Mouse (Mus musculus): ENCODE results near the gene Lrrc63. TPM values are rescaled to one million over a fixed set of nuclear protein-coding genes. Genes with fewer than 3 reads are reported as not detected.

Lrrc63 gene
- total RNA-seq (2014; fragmentation: Nextera tagmentation) (not detected in 2 replicates), total RNA-seq (2017) (not detected in 2 replicates)

DNA sequence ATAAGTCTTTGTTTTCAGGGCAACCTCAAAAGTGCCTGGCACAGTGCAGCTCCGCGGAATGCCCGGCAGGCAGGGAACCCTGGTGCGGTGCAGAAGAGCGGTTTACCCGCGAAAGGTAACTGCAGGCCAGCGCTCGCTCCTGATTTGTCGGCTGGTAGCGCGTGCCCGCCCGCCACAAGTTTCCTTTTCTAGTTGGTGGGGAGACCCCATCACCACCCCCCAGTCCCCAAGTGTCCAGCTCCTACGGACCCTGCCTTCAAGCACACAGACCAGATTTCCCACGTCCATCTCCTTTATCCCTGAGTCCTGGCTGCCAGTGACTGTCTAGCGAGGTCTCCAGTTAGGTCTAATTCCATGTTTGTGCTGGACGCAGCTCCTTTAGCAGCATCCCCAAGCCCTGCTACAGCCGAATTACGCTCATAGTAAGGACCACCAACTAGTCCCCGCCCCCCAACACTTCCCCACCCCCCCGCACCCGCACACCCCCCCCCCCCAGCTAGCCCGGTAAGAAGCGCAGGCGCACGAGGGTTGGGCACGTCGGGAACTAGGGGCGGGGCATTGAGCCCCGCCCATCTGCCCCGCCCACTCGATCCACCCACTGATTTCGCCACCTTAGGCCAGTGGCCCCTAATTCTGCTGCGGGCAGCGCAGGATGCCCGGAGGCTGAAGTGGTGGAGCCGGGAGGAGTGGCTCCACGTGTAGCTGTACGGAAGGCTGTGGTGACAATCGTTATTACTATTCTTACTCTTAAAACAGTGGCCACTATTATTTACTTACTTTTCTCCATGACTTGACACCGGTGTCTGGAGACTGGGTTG lies at the start of gene Lrrc63, which contains the start of gene Lcp1:
Gene Lrrc63, minus strand, starts transcription at position 381 of the 818 bp plus-strand sequence.
Gene Lcp1, plus strand, starts transcription at position 601 of the 818 bp plus-strand sequence.
- ATAC-seq (replicated peaks; ENCODE audit: low FRiP score, low TSS enrichment, poor library complexity, severe bottlenecking): peak; percentile 86

DNA sequence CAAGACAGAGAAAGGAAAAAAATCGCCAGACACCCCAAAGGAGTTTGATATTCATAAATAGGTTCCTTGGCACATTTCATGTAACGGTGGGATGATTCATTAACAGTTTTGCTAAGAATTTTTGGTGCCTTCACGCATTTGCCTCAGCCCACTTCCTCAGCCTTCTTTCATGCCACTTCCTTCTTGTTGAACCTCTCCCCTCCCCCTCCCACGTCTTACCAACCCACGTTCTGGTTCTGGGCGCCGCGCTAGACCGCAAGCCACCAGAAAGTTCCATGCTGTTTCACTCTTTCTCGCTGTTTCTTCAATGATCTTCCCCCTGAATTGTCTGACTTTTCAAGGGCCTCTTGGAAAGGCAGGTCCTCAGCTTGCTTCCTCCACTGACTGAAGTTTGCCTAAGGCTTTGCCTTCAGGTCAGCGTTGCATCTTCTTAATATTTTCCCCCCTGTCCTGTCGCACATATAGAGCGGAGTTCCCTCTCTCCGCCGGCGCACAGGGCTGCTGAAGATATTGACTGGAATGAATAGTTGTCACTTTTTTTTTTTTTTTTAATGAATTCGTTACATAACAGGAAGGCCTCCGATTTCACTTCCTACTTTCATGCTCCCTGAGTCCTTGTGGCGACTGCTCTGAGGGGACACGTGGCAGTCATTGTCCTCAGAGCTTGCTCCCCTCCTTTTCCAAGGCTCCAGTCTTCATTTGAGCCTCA lies 48.7 kb upstream of the Lrrc63 start:
- ATAC-seq (replicated peaks; ENCODE audit: low FRiP score, low TSS enrichment, poor library complexity, severe bottlenecking): peak; percentile 47

DNA sequence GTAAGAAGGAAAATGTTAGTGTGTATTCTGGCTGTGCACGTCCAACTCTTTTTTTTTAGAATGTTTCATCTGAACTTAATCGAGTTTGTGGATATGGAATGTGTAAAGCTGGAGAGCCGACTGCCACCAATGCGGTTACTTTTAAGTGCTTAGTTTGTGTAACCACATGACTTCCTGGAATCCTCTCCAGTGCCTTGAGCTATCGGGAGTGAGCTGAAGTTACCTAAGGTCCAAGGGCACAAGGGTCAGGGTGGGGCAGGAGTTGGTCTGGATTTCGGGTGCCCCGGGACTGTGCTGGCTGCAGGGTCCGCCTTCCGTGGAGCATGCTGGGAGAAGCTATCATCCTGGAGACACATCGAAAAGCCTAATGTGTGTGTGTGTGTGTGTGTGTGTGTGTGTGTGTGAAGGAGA lies 48.1 kb upstream of the Lrrc63 start:
- peak; percentile 56 for ATAC-seq (replicated peaks; ENCODE audit: low FRiP score, low TSS enrichment, poor library complexity, severe bottlenecking)

DNA sequence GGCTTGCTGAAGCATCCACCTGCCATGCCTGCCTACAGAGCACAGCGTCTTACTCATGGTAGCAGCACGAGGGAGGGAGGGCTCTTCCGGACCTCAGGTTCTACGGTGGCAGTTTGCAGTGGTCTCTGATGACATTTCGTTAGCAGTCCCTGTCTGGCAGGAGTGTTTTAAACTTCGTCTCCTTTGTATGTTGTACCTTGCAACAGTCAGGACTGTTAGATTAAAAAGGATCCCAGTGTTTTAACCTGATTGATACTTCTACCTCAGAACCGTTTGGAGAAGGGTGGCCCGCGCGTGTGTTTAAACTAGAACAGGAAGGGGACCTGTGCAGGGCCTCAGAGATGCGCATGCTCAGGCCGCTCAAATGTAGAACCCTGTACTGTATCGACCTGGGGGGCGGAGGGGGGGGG lies 47.7 kb upstream of the Lrrc63 start:
- ATAC-seq (replicated peaks; ENCODE audit: low FRiP score, low TSS enrichment, poor library complexity, severe bottlenecking): peak; percentile 51

DNA sequence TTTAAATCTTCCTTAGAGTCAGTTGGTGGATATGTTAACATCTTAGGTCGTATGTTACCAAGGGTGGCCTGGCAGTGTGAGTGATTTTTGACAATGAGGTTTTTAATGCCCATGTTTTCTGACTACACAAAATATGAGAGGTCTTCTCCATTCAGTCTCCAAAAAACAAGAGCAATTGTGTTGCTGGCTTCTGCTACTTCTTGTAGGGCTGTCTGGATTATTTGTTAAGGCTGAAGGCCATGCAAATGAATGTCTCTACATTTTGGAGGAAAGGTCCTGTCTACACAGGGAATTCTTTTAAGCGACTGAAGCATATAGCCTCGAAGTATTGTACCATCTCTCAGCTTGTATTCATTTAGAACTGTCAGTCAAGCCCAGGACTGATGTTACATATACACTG lies 46.7 kb upstream of the Lrrc63 start:
- ATAC-seq (replicated peaks; ENCODE audit: low FRiP score, low TSS enrichment, poor library complexity, severe bottlenecking): no peak

DNA sequence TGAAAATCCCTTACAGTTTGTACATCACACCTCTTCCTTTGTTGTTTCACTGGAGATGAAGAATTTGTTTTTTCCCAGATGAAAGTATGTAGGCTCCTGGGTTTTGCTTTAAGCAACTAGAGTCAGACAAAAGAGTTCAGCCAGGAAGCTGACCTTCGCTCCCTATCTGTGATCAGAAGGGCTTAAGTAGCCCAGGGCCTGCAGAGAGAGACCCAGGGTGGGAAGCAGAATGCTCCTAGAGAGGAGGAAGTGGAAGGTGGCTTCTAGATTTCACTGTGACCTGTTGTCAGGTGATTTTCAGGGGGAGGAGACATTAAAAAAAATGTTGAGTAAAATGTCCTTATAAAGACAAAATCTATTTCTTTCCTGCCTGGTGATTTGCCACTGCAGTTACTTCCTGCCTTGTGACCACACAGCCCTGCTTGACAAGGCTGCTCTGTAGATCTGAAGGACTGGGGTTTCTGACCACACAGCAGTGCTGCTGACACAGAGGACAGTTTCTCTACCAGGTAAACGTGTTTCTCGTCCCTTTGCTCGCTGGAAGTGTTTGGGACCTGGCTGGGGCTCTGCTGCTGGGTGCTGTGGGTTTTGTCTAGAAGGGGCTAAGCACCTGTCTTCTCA lies 45.9 kb upstream of the Lrrc63 start:
- ATAC-seq (replicated peaks; ENCODE audit: low FRiP score, low TSS enrichment, poor library complexity, severe bottlenecking): no peak

DNA sequence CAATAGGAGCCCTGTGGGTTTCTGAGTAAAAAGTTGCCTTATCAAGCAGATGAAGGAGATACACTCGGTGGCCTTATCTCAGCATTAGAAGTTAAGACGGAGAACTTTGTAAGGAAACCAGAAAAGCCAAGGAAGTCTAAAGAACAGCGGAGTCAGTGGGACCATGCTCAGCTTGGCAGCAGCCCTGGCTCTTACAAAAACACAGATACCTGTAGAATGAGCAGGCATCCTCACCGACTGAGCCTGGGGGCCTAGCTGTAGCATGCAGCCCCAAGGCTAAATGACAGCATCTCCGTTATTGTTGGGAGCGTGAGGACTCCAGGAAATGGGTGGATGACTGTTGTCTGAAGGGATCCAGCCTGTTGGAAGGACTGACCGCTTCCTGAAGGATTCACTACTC lies 45.1 kb upstream of the Lrrc63 start:
- ATAC-seq (replicated peaks; ENCODE audit: low FRiP score, low TSS enrichment, poor library complexity, severe bottlenecking): no peak

DNA sequence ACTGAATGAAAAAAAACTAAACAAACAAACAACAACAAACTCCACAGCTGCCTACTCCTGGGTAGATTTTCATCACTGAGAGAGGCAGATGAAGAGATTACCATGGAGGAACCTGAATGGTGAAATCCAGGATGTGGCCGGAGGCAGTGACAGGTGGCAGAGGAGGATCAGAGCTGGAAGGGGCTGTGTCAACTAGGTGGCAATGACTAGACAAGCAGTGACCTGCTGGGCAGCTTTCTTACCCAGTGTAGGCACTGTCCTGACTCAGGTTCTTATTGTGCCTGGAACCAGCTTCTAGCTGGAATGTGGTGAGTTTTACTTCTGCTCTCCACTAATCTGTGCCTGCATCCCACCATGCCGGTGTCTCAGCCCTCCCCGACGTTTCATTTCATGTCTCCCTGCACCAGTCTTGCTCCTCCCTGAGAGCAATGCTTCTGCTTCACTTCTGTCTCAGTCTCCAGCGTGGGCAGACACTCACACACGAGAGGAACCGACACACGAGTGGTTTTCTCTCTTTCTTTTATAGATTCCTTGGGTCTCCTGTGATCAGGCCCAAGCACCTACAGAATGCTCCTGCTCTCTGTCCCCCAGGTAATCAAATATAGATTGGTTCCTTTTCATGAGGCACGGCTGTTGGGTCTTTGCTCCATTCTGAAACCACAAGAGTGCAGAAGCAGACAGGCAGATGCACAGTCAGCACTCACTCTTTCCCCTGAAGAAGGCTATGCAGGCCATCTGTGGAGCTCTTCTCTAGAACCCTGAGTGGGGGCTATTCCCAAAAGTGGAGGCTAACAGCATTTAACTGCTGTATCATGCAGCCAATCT lies 44.3 kb upstream of the Lrrc63 start:
- no peak for ATAC-seq (replicated peaks; ENCODE audit: low FRiP score, low TSS enrichment, poor library complexity, severe bottlenecking)

DNA sequence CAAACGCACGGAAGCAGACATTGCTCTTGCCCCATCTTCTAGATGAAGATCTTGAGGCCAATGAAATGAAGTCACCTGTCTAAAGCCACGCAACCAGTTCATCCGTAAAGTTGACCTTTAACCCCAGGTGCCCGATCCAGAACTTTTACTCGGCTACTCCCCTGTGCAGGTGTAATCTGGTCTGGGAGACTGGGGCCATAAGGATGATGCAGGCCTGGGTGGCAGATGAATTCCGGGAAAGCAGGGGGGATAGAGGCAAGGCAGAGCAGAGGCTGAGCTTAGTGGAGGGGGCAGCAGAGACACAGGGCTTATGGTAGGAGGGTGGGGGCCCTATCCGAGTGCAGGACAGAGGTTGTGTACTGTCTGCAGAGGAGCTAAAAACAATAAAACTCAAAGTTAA lies 43.6 kb upstream of the Lrrc63 start:
- no peak for ATAC-seq (replicated peaks; ENCODE audit: low FRiP score, low TSS enrichment, poor library complexity, severe bottlenecking)

DNA sequence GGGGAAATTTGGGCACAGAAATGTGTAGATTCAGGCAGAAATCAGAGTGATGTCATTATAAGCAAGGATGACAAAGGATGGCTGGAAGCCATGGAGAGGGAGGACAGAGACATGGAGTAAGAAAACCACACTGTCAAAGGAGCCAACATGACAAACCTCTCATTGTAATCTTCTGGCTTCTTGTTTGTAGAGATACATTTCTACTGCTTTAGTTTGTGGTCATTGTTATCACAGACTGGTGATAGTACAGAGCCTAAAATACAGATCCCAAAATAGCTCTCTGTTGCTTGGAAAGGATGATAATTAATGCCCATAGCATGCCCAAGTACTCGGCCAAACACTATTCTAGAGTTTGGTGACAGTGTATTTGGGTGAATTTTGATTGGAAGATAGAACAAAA lies 39.9 kb upstream of the Lrrc63 start:
- peak; percentile 59 for ATAC-seq (replicated peaks; ENCODE audit: low FRiP score, low TSS enrichment, poor library complexity, severe bottlenecking)

DNA sequence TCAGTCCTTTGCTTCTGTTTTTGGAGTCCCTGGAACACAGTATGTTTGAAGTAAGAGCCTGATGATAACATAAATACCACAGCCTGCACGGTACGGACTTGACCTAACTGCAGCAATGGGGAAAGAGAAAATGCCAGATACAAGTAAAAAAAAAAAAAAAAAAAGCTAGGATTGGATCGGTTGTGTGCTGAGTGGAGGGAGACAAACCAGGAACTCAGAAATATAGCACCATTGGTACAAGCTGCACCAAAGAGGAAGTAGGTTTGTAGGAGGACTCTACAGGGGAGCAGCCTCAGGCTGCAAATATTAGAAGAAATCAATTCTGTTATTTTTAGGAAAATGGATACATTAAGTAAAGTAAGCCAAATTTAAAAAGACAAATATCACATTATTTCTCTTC lies 37.8 kb upstream of the Lrrc63 start:
- no peak for ATAC-seq (replicated peaks; ENCODE audit: low FRiP score, low TSS enrichment, poor library complexity, severe bottlenecking)

DNA sequence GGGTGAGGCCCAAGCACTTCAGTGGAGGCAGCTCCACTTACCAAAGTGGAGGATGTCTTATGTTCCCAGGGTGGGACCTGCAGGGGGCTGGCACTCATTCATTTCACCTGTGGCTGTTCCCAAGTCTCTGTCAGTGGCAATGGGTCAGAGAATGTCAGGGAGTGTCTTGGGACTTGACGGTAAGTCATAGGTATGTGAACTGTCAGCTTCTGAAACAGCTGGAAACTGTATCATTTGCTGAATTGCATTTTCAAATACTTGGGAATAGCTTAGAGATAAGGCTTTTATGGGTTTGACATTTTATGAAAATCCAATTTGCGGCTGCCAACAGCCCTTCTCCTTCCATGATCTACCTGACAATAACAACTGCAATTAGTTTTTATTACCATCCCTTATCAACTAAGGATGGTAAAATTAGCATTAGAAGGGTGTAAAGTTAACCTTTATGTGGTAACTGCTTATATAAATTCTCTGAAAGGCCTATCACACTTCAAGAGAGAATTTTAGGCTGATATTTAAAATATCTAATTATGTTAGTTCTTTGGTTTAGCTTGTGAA lies 35.0 kb upstream of the Lrrc63 start:
- no peak for ATAC-seq (replicated peaks; ENCODE audit: low FRiP score, low TSS enrichment, poor library complexity, severe bottlenecking)

DNA sequence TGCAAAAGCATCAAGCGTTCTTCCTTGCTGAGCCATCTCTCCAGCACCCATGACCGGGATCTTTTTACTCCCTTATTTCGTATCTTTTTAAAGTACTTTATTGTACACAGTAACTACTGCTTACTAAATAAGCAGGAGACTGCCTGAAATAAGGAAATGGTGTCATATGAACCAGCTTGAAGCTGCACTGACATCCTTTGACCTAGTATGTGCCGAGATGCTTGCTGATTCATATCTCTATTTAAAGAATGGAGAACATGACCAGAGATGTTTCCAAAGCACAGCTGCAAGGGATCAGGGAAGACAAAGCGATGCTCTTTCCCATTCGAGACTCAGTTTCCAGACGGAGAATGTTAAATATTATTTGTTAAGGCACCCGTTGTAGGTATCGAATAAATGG lies 33.7 kb upstream of the Lrrc63 start:
- ATAC-seq (replicated peaks; ENCODE audit: low FRiP score, low TSS enrichment, poor library complexity, severe bottlenecking): no peak

DNA sequence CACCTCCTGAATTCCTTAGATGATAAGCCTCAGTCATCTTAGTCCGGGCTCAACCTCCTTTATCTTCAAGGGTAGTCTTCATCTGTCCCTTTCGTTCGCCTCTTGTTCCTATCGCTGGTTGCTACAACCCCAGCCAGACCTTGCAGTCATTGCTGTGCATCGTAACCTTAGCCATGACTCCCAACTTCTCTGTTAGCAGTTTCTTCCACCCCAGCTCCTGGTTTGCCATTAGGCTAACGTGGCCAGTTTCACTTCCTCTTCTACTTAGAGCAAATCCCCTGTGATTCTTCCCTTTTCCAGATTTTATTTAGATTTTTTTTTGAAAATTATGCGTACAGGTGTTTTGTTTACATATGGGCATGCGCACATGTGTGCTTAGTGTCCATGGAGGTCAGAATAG lies 33.2 kb upstream of the Lrrc63 start:
- ATAC-seq (replicated peaks; ENCODE audit: low FRiP score, low TSS enrichment, poor library complexity, severe bottlenecking): no peak

DNA sequence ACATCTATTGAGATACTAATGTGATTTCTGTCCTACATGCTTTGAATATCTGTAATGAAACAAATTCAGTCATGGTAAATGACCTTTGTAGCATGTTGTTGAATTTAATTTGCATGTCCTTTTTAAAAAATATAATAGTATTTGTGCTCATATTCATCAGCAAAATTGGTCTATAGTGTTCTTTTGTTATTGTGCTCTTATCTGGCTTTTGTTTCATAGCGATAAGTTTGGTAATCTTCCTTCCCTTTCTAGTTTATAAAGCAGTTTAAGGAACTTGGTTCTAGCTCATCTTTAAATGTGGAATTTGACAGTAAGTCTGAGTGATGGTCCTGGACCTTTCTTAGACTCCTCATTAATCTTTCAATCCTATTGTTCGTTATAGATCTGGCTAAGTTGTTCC lies 28.7 kb upstream of the Lrrc63 start:
- ATAC-seq (replicated peaks; ENCODE audit: low FRiP score, low TSS enrichment, poor library complexity, severe bottlenecking): no peak

DNA sequence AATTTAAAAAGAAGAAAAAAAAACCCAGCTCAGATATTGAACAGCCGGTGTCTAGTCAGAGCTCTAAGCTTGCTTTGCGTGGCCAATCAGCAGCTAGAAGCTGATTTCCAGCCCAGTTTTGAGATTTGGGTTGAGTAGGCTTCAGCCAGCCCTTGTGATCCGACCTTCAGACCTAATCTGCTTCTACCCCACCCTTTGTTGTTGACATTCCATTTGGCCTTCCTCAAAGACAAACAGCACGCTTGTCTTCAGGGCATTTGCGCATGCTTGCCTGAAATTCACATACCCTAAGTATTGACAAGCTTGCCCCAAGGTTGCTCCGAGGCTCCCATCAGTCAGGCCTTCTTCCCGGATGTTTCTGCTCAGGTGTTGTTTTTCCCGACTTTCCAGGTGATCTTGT lies 23.8 kb upstream of the Lrrc63 start:
- no peak for ATAC-seq (replicated peaks; ENCODE audit: low FRiP score, low TSS enrichment, poor library complexity, severe bottlenecking)

DNA sequence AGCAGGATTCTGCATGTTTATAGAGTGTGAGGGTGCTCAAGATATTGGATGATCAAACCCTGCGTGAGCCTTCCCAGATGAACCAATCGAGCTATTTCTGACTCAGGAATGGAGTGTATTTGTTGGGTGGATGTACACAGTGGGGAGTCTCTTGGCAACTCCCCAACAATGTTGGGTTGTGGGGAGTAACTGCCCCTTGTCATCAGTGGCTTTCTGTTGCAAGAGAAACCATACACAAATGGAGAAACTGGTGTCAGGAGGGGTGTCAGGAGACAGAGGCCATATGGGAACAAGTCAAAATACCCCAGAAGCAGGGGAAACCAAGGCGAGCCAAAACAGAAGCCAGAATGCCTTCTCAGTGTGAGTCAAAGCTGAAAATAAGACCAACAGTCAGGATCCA lies 20.5 kb upstream of the Lrrc63 start:
- ATAC-seq (replicated peaks; ENCODE audit: low FRiP score, low TSS enrichment, poor library complexity, severe bottlenecking): no peak

DNA sequence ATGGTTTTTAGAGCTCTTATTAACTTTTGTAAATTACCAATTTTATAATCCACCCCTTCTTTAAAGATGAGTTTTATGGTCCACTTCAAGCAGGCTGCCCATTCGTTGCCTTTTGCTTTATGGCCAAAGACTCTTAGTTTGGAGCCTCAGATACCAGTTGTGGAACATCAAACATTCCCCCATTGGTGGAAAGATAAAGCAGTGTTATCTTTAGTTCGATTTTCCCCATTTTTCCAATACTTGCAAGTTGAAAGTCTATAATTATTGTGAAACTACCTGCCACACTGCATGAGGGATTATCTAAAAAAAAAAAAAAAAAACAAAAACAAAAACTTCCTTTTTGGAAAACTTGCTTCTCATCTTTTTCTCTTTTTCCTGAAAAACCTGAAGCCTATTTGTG lies 20.0 kb upstream of the Lrrc63 start:
- ATAC-seq (replicated peaks; ENCODE audit: low FRiP score, low TSS enrichment, poor library complexity, severe bottlenecking): no peak

DNA sequence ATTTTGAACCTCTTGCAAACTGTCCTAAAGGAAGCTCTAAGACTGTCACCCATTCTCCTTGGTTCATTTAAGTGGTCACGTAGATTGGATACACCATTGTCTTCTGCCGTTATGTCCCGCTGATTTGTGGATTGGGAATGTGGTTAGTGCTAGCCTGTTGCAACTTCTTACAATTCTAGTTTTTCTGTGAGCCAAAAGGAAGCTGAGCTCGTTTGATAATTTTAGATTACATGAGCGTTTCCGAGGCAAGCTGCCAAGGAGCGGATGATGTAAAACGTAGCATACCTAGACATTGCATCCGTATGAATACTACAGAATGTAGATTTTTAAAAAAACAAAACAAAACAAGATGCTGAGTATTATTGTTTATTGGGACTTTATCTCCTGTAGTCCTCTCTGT lies 17.5 kb upstream of the Lrrc63 start:
- ATAC-seq (replicated peaks; ENCODE audit: low FRiP score, low TSS enrichment, poor library complexity, severe bottlenecking): 0 out of 2 replicates have a peak, but pooled peaks have one; percentile 44
